Mouse (Mus musculus): ENCODE measurements around the gene Mpig6b. TPM values are rescaled to one million over a fixed set of nuclear protein-coding genes. Genes with fewer than 3 reads are reported as not detected.

Gene Mpig6b
- polyA plus RNA-seq, 1 experiment, result 0.03 TPM

Other genes with a start within 250 kb of the Mpig6b start
- 75.7 and 76.3 TPM in 2 replicates for gene Stk19, start 229.2 kb downstream of the Mpig6b start, polyA plus RNA-seq (2012; rRNA removed)
- 61.1 and 67.6 TPM in 2 replicates for gene Dxo, start 229.2 kb downstream of the Mpig6b start, polyA plus RNA-seq (2012; rRNA removed)
- 89.7 and 90.9 TPM in 2 replicates for gene Skiv2l, start 216.0 kb downstream of the Mpig6b start, polyA plus RNA-seq (2012; rRNA removed)
- gene Nelfe, start 215.8 kb downstream of the Mpig6b start, polyA plus RNA-seq (2012; rRNA removed), result 50.7 and 54.7 TPM in 2 replicates
- gene Cfb, start 203.7 kb downstream of the Mpig6b start, polyA plus RNA-seq (2012; rRNA removed), result 0.29 and 2.0 TPM in 2 replicates
- 73.3 and 74.1 TPM in 2 replicates for gene Zbtb12, start 186.7 kb downstream of the Mpig6b start, polyA plus RNA-seq (2012; rRNA removed)
- 0.29 TPM in 1 of 2 replicates, not detected in the other for gene Gm20547, start 184.1 kb downstream of the Mpig6b start, polyA plus RNA-seq (2012; rRNA removed)
- 2.4 and 3.2 TPM in 2 replicates for gene C2, start 167.9 kb downstream of the Mpig6b start, polyA plus RNA-seq (2012; rRNA removed)
- gene Ehmt2, start 167.7 kb downstream of the Mpig6b start, polyA plus RNA-seq (2012; rRNA removed), result 311 and 328 TPM in 2 replicates
- gene Slc44a4, start 151.7 kb downstream of the Mpig6b start, polyA plus RNA-seq (2012; rRNA removed), result 0.04 and 0.06 TPM in 2 replicates
- 30.5 and 30.9 TPM in 2 replicates for gene Neu1, start 134.9 kb downstream of the Mpig6b start, polyA plus RNA-seq (2012; rRNA removed)
- 8.8 and 9.7 TPM in 2 replicates for gene Hspa1b, start 106.9 kb downstream of the Mpig6b start, polyA plus RNA-seq (2012; rRNA removed)
- gene Gm20481, start 96.3 kb downstream of the Mpig6b start, polyA plus RNA-seq (2012; rRNA removed), result not detected in 2 replicates
- 13.2 and 13.5 TPM in 2 replicates for gene Hspa1a, start 94.0 kb downstream of the Mpig6b start, polyA plus RNA-seq (2012; rRNA removed)
- 0.62 and 0.90 TPM in 2 replicates for gene Hspa1l, start 93.5 kb downstream of the Mpig6b start, polyA plus RNA-seq (2012; rRNA removed)
- gene Lsm2, start 84.3 kb downstream of the Mpig6b start, polyA plus RNA-seq (2012; rRNA removed), result 93.6 and 101 TPM in 2 replicates
- 78.1 and 85.3 TPM in 2 replicates for gene Vars, start 65.2 kb downstream of the Mpig6b start, polyA plus RNA-seq (2012; rRNA removed)
- 0.48 TPM in 2 replicates for gene Vwa7, start 49.6 kb downstream of the Mpig6b start, polyA plus RNA-seq (2012; rRNA removed)
- gene Sapcd1, start 38.2 kb downstream of the Mpig6b start, polyA plus RNA-seq (2012; rRNA removed), result 2.1 and 2.3 TPM in 2 replicates
- 2.7 and 3.0 TPM in 2 replicates for gene Msh5, start 19.4 kb downstream of the Mpig6b start, polyA plus RNA-seq (2012; rRNA removed)
- 45.7 and 47.6 TPM in 2 replicates for gene Clic1, start 16.2 kb downstream of the Mpig6b start, polyA plus RNA-seq (2012; rRNA removed)
- 243 and 254 TPM in 2 replicates for gene Ddah2, start 7.1 kb downstream of the Mpig6b start, polyA plus RNA-seq (2012; rRNA removed)
- gene Ly6g6c, start 796 bp downstream of the Mpig6b start, polyA plus RNA-seq (2012; rRNA removed), result 2.1 TPM in 1 of 2 replicates, not detected in the other
- gene Ly6g6e, start 10.7 kb upstream of the Mpig6b start, polyA plus RNA-seq (2012; rRNA removed), result 6.6 and 10.1 TPM in 2 replicates
- 1.3 and 1.6 TPM in 2 replicates for gene Ly6g6d, start 11.9 kb upstream of the Mpig6b start, polyA plus RNA-seq (2012; rRNA removed)
- gene Ly6g6f, start 19.4 kb upstream of the Mpig6b start, polyA plus RNA-seq (2012; rRNA removed), result 0.09 and 0.19 TPM in 2 replicates
- 110 and 114 TPM in 2 replicates for gene Abhd16a, start 23.1 kb upstream of the Mpig6b start, polyA plus RNA-seq (2012; rRNA removed)
- gene Ly6g5c, start 42.1 kb upstream of the Mpig6b start, polyA plus RNA-seq (2012; rRNA removed), result not detected in 2 replicates
- gene Ly6g5b, start 49.2 kb upstream of the Mpig6b start, polyA plus RNA-seq (2012; rRNA removed), result 2.3 TPM in 2 replicates
- 17.4 and 18.3 TPM in 2 replicates for gene Gpank1, start 55.3 kb upstream of the Mpig6b start, polyA plus RNA-seq (2012; rRNA removed)
- 170 and 198 TPM in 2 replicates for gene Csnk2b, start 55.9 kb upstream of the Mpig6b start, polyA plus RNA-seq (2012; rRNA removed)
- gene D17H6S53E, start 60.2 kb upstream of the Mpig6b start, polyA plus RNA-seq (2012; rRNA removed), result 5.2 and 5.6 TPM in 2 replicates
- 0.65 and 0.84 TPM in 2 replicates for gene Apom, start 65.9 kb upstream of the Mpig6b start, polyA plus RNA-seq (2012; rRNA removed)
- gene Bag6, start 69.0 kb upstream of the Mpig6b start, polyA plus RNA-seq (2012; rRNA removed), result 237 and 290 TPM in 2 replicates
- 228 and 250 TPM in 2 replicates for gene Prrc2a, start 98.7 kb upstream of the Mpig6b start, polyA plus RNA-seq (2012; rRNA removed)
- gene Aif1, start 109.9 kb upstream of the Mpig6b start, polyA plus RNA-seq (2012; rRNA removed), result 3.7 and 3.9 TPM in 2 replicates
- 15.7 and 18.5 TPM in 2 replicates for gene Lst1, start 122.3 kb upstream of the Mpig6b start, polyA plus RNA-seq (2012; rRNA removed)
- gene Ltb, start 128.3 kb upstream of the Mpig6b start, polyA plus RNA-seq (2012; rRNA removed), result 0.76 and 0.84 TPM in 2 replicates
- 0.05 TPM in 2 replicates for gene Tnf, start 135.8 kb upstream of the Mpig6b start, polyA plus RNA-seq (2012; rRNA removed)
- 0.57 and 0.62 TPM in 2 replicates for gene Lta, start 139.2 kb upstream of the Mpig6b start, polyA plus RNA-seq (2012; rRNA removed)
- gene Gm16181, start 154.7 kb upstream of the Mpig6b start, polyA plus RNA-seq (2012; rRNA removed), result not detected in 2 replicates
- 147 and 148 TPM in 2 replicates for gene Atp6v1g2, start 167.5 kb upstream of the Mpig6b start, polyA plus RNA-seq (2012; rRNA removed)
- 14.3 and 14.8 TPM in 2 replicates for gene Nfkbil1, start 169.6 kb upstream of the Mpig6b start, polyA plus RNA-seq (2012; rRNA removed)
- 727 and 778 TPM in 2 replicates for gene Ddx39b, start 175.6 kb upstream of the Mpig6b start, polyA plus RNA-seq (2012; rRNA removed)
- gene H2-D1, start 196.5 kb upstream of the Mpig6b start, polyA plus RNA-seq (2012; rRNA removed), result 60.4 and 60.8 TPM in 2 replicates